Mouse (Mus musculus): Measurements from ENCODE around the gene Dand5.
A peak's percentile ranks its signal among the peaks of the same experiment; 100 is the strongest.
"Not testable (repeated sequence)": the region's sequence is repeated elsewhere in the genome, so short reads cannot be mapped to it uniquely, and the experiment has no call there.

The Dand5 gene

DNA sequence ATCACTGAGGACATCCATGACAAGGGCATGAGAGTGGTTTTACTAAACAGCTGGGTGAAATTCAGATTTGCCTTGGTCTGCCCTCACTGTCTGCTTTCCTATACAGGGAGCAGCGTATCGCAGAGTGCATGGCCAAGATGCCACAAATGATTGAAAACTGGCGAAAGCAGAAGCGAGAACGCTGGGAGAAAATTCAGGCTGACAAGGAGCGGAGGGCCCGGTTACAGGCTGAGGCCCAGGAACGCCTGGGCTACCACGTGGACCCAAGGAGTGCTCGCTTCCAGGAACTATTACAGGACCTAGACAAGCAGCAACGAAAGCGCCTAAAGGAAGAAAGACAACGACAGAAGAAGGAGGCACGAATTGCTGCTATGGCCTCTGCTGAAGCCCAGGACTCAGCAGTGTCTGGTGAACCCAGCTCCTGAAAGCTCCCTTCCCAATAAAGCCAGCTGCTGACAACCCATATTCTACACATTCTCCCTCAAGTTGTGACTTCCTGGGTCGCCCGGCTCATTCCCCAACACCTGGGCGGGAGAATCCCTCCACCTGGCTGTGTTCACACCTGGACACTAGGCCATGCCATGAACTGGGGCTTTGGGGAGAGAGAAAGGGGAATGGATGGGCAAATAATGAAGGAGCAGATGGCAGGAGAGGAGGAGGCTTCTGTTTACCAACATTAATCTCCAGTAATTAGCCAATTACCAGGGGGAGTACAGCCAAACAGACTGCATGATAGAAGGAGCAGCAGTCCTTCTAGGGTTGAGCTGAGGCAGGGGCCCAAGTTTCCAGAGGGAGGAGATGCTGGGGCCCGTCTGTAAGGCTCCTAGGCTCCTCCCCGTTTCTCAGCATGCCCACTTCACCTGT, 11.6 kb upstream of the Dand5 start:
- DNase-seq, result no peak

DNA sequence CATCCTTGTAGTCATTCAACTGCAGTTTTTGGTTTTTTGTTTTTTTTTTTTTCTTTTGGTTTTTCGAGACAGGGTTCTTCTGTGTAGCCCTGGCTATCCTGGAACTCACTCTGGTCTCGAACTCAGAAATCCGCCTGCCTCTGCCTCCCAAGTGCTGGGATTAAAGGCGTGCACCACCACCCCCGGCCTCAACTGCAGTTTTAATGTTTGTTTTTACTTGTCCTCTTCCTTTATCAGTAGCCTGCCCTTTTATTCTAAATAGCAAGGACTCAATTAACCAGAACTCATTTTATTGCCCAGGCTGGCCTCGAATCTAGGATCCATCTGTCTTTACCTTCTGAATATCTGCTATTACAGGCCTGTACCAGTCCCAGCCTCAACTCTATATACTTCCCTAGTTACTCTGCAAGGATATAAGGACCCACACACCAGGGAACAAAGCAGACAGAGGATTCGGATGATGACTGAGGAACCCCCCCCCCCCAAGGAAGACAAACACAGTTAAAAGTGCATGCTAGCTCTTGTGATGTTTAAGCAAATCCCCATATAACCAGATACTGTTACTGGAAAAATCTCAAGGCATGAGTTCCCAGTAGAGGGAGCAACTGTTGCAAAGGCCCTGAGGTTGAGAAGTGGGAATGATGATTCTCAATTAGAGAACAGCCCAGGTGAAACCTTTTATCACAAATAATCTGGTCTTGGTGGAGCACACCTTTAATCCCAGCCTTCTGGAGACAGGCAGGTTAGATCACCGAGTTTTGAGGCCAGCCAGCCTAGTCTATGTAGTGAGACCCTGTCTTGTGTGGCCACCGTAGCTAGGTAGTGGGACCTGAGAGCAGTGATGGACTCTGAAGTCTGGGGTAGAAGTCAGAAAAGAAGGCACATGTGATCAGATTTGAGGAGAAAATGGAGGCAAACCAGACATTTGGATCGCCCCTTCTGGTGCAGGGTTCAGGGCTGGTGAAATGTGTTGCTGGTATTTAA, 10.4 kb upstream of the Dand5 start:
- no peak for DNase-seq

DNA sequence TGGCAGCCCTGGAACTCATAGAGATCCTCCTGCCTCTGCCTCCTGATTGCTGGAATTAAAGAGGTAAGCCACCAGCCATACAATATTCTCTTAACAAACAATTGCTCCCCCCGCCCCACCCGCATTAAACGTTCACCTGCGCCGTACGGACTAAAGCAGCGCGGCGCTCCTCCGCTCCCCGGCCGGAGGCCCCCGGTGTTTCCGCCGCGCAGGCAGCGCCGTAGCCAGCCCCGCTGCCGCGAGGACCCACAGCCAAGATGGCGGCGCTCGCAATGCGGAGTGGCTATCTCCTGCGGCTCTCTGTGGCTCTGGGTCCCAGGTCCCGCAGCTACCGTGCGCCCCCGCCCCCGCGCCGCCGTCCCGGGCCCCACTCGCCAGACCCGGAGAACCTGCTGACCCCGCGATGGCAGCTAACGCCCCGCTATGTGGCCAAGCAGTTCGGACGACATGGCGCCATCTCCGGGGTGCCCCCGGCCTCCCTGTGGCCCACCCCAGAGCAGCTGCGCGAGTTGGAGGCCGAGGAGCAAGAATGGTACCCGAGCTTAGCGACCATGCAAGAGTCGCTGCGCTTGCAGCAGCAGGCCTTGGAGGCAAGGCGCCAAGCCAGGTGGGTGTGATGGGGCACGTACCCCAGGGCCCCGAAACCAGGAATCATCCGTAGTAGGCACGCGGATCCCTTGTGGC, 9.6 kb upstream of the Dand5 start:
- peak; percentile 83 for DNase-seq

DNA sequence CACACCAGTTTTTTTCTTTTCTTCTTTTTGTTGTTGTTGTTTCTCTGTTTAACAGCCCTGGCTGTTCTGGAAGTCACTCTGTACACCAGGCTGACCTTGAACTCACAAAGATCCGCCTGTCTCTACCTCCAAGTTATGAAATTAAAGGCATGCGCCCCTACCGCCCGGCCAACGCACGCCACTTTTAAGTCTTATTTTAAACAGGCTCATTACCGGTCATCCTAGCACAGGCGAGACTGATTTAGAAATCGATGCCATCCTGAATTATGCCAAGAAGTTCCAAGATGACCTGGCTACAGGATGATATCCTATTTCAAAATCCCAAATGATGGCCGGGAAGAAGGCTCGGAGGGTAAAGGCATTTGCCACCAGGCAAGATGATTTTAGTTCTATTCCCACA, 8.9 kb upstream of the Dand5 start, which contains the start of gene Gadd45gip1:
Gadd45gip1 (plus strand) TSS at position 33 of the 400 bp plus-strand sequence.
- DNase-seq, result no peak

DNA sequence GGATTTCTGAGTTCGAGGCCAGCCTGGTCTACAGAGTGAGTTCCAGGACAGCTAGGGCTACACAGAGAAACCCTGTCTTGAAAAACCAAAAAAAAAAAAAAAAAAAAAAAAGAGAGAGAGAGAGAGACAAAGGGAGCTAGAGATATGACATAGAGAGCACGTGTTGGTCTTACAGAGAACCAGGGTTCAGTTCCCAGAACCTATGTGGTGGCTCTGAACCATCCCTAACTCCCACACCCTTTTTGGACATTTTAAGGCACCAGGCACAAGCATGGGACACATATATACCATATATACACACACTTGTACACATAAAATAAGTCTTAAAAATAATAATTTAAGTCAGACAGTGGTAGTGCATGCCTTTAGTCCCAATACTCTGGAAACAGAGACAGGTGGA, 3.9 kb upstream of the Dand5 start:
- not testable (repeated sequence) for DNase-seq

GRCm38 (mm10) chr8:84825636-84826035, 3.0 kb upstream of the Dand5 start:
- no peak for DNase-seq

GRCm38 (mm10) chr8:84823653-84824052, 1.0 kb upstream of the Dand5 start:
- peak; percentile 75 for DNase-seq

DNA sequence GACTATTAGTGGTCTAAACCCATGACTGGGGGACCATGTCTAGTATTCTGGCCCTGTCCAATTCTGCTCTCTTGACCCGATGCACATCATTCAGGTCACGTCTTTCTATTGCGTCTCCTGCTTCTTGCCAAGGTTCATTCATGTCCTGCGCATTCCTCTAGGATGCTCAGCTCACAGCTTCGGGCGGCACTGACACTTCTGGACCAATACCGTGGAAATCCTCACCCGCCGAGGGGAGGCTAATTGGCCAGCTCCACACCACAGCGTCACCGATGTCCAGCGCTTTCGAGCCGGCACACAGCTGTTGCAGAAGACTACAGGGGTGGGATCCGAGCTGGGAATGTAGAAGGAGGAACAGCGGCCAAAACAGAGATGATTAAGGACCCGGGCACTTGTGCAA, 6.5 kb downstream of the Dand5 start:
- DNase-seq, result peak; percentile 50

- peak; percentile 94 for DNase-seq
Measured at GRCm38 (mm10) chr8:84815547-84815946, 7.1 kb downstream of the Dand5 start.

GRCm38 (mm10) chr8:84814555-84815441, 7.8 kb downstream of the Dand5 start:
- peak; percentile 81 for DNase-seq

DNA sequence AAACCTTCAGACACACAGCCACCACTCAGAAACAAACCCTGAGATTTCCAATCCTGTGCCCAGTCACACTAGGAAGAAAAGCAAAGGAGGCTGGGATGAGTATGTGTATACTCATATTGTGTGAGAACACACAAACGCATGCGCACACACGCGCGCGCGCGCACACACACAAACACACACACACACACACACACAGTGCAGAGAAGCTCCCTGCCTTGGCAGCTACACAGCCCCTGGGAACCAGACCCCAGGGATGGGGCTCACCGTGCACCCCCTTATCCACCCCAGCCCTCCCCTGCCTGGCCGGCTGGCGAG, 8.4 kb downstream of the Dand5 start:
- no peak for DNase-seq

- no peak for DNase-seq
Measured at GRCm38 (mm10) chr8:84813830-84814229, 8.8 kb downstream of the Dand5 start.

GRCm38 (mm10) chr8:84813059-84813458, 9.6 kb downstream of the Dand5 start:
- peak; percentile 80 for DNase-seq

DNA sequence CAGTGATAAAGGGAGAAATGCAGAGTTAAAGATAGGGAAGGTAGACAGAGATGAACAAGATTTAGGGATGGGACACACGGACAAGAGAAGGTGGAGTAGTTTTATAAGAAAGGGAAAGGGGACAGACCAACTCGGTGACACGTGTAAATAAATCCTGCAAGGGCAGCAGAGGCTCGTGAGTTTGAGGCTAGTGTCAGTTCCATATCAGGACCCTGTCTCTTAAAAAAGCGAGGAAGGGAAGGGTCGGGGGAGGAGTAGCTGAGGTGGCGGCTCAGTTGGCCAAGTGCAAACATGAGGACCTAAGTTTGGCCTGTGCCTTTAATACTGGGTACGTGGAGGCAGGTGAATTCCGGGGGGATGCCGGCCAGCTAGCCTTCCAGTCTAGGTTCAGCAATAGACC, 11.3 kb downstream of the Dand5 start:
- DNase-seq, result peak; percentile 50

DNA sequence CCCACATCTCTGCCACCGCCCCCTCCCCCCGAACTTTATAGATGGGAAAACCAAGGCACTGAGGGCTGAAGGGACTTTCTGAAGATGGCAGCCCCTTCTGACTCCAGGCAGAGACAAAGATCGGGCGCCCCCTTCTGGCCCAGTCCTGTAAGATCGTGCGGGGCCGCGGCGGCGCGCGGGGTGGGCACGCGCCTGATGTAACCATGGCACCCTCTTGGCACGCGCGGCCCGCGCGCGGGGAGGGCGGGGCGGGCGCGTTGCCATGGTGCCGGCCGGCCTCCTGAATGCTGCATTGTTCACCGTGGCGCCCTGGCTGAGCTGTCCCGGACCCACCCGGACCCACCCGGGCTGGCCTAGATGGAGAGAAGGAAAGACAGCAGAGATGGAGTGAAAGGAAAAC, 11.7 kb downstream of the Dand5 start:
- DNase-seq, result peak; percentile 94

GRCm38 (mm10) chr8:84809941-84810280, 12.7 kb downstream of the Dand5 start:
- DNase-seq, result no peak

DNA sequence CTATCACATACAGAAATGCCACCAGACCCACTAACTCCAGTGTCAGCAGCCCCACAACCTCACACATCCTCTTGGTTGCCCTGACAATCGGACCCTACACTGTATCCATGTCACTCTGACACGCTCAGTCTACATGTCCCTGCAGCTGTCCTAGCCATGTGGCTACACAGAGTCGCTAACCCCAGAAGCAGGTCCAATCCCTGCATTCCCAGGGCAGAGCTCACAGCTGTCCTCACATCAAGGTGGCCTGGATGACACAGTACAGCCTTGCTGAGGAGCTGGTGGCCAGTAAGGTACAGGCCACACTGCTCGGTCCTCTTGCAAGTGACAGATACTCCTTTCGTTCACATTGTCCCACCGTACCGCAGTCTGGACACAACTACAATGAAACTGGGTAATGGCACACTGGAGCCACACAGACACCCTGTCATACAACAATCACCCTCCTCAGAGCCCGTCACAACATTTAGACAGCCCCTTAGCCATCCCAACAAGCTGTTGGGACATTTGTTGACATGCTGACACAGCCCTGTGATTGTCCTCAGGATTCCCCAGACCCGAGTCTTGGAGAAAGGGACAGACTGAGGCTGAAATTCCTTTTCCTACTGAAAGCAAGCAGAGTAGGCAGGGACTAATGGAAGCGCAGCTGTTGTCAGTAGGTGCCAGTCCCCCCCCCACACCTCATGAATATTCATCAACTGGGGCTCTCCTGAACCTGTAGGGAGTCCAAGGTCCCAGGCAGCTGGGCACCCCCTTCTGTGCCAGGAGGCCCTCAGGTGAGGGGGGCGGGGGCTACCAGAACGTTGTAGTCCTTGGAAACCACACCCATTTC, 13.3 kb downstream of the Dand5 start:
- no peak for DNase-seq

DNA sequence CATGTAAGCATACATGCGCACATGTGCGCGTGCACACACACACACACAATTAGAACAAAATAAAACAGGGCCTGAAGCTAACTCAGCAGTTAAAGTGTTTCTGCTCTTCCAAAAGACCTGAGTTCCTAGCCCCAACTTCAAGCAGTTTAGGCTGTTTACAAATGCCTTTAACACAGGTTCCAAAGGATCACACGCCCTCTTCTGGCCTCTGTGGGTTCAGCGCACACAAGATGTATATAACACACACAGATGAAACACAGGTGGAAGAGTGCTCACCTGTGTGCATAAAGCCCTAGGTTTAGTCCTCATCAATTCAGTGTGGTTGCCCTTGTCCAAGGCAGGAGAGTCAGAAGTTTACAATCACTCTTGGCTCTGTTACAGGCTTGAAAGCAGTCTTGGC, 16.6 kb downstream of the Dand5 start:
- DNase-seq, result no peak

GRCm38 (mm10) chr8:84799999-84800831, 22.4 kb downstream of the Dand5 start, which contains the start of gene Nfix:
TSS of gene Nfix (minus strand) at chr8:84800344.
- DNase-seq, result peak; percentile 80

All from cerebellum, adult 9-11 months (tissue).